Mouse (Mus musculus) embryo, embryonic 10 days (tissue): Measurements from ENCODE around the gene Ap2a1.
"Not testable (repeated sequence)": the region's sequence is repeated elsewhere in the genome, so short reads cannot be mapped to it uniquely, and the experiment has no call there.

Experiments
- DNase-seq: peaks from one replicate; pipeline ENCODE4 v3.0.0-alpha.2; 2015; ENCODE audit warnings: low spot score

Gene Ap2a1

GRCm38 (mm10) chr7:44894175-44894574 lies 35.1 kb downstream of the Ap2a1 start:
- no peak for DNase-seq

GRCm38 (mm10) chr7:44893197-44893596 lies 36.1 kb downstream of the Ap2a1 start:
- no peak for DNase-seq

- peak; percentile 98 for DNase-seq
Observed at GRCm38 (mm10) chr7:44892276-44892921, 36.9 kb downstream of the Ap2a1 start, which contains the start of gene Med25. Gene Med25 (minus strand): TSS chr7:44892712.

- DNase-seq = no peak
Observed at GRCm38 (mm10) chr7:44891611-44892010, 37.7 kb downstream of the Ap2a1 start.

- DNase-seq = no peak
Observed at GRCm38 (mm10) chr7:44890737-44891136, 38.6 kb downstream of the Ap2a1 start.

GRCm38 (mm10) chr7:44890180-44890579 lies 39.1 kb downstream of the Ap2a1 start:
- no peak for DNase-seq

- no peak for DNase-seq
Observed at GRCm38 (mm10) chr7:44888256-44889105, 40.8 kb downstream of the Ap2a1 start.

GRCm38 (mm10) chr7:44886964-44887363 lies 42.3 kb downstream of the Ap2a1 start:
- DNase-seq = no peak

- DNase-seq = no peak
Observed at GRCm38 (mm10) chr7:44884637-44885036, 44.7 kb downstream of the Ap2a1 start.

GRCm38 (mm10) chr7:44883036-44883435 lies 46.3 kb downstream of the Ap2a1 start:
- DNase-seq = no peak

GRCm38 (mm10) chr7:44877833-44878232 lies 51.5 kb downstream of the Ap2a1 start:
- no peak for DNase-seq

GRCm38 (mm10) chr7:44871774-44872173 lies 57.5 kb downstream of the Ap2a1 start:
- not testable (repeated sequence) for DNase-seq

- DNase-seq = no peak
Observed at GRCm38 (mm10) chr7:44871181-44871580, 58.1 kb downstream of the Ap2a1 start.

GRCm38 (mm10) chr7:44870614-44871013 lies 58.7 kb downstream of the Ap2a1 start:
- DNase-seq = no peak

- peak; percentile 95 for DNase-seq
Observed at GRCm38 (mm10) chr7:44869697-44870528, 59.4 kb downstream of the Ap2a1 start, which contains the start of gene Ptov1. Gene Ptov1 (minus strand): TSS chr7:44869788.

- DNase-seq = peak; percentile 66
Observed at GRCm38 (mm10) chr7:44868919-44869696, 60.2 kb downstream of the Ap2a1 start.

- peak; percentile 42 for DNase-seq
Observed at GRCm38 (mm10) chr7:44868465-44868864, 60.8 kb downstream of the Ap2a1 start.

- no peak for DNase-seq
Observed at GRCm38 (mm10) chr7:44867802-44868201, 61.5 kb downstream of the Ap2a1 start.

- DNase-seq = no peak
Observed at GRCm38 (mm10) chr7:44867010-44867702, 62.1 kb downstream of the Ap2a1 start.

GRCm38 (mm10) chr7:44866276-44867009 lies 62.9 kb downstream of the Ap2a1 start:
- no peak for DNase-seq
